Mouse (Mus musculus) C2C12 (cell line): ENCODE measurements around the gene Dctpp1.

Experiments used
- CEBPB ChIP-seq: IDR thresholded peaks from one replicate; pipeline ENCODE4 v1.6.1; 2011; ENCODE audit warnings: low read depth, mild to moderate bottlenecking, control low read depth, moderate library complexity
- CTCF ChIP-seq: IDR thresholded peaks from one replicate; pipeline ENCODE4 v1.5.1; 2011; ENCODE audit not compliant: control insufficient read depth, insufficient read depth, insufficient read length
- MAX ChIP-seq: IDR thresholded peaks from one replicate; pipeline ENCODE4 v1.6.1; 2011; ENCODE audit warnings: mild to moderate bottlenecking, control low read depth
- MYOD1 ChIP-seq: IDR thresholded peaks from one replicate; pipeline ENCODE4 v1.6.1; 2011; ENCODE audit warnings: low read depth; ENCODE audit not compliant: control insufficient read depth, insufficient read length
- USF1 ChIP-seq: IDR thresholded peaks from one replicate; pipeline ENCODE4 v1.6.1; 2011; ENCODE audit warnings: low read depth, mild to moderate bottlenecking, control low read depth, moderate library complexity

DNA sequence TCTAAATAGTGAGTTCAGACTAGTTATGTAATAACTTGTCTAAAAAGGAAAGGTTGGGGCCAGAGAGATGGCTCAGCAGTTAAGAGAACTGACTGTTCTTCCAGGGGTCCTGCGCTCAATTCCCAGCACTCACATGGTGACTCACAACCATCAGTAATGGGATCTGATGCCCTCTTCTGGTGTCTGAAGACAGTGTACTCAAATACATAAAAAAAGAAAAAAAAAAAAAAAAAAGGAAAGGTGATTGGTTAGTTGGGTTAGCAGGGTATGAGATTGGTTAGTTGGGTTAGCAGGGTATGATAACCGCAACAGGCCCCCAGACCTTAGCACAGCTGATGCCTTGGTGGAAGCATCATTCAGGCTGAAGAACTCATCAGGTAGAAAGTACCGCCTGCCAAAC lies 3.0 kb upstream of the Dctpp1 start:
- TF ChIP-seq CTCF (no peak), MAX (no peak), USF1 (no peak), MYOD1 (no peak), CEBPB (no peak)
